Mouse (Mus musculus) adipose tissue, adult 10 weeks (tissue): ENCODE results near the gene Ankrd6. TPM values are rescaled to one million over a fixed set of nuclear protein-coding genes. Genes with fewer than 3 reads are reported as not detected.

Source experiments
- polyA plus RNA-seq: library from polyadenylated mRNA; stranded (reverse); fragments of 350-450 nt; fragmentation: Illumina TruSeq; extraction: RNeasy Lipid Tissue Mini Kit (QIAGEN cat#74804); gene quantifications from one replicate; pipeline ENCODE4 v1.2.3, GENCODE M21; 2014; ENCODE audit warnings: low read depth, low replicate concordance

Gene Ankrd6
- polyA plus RNA-seq, result 3.3 TPM

DNA sequence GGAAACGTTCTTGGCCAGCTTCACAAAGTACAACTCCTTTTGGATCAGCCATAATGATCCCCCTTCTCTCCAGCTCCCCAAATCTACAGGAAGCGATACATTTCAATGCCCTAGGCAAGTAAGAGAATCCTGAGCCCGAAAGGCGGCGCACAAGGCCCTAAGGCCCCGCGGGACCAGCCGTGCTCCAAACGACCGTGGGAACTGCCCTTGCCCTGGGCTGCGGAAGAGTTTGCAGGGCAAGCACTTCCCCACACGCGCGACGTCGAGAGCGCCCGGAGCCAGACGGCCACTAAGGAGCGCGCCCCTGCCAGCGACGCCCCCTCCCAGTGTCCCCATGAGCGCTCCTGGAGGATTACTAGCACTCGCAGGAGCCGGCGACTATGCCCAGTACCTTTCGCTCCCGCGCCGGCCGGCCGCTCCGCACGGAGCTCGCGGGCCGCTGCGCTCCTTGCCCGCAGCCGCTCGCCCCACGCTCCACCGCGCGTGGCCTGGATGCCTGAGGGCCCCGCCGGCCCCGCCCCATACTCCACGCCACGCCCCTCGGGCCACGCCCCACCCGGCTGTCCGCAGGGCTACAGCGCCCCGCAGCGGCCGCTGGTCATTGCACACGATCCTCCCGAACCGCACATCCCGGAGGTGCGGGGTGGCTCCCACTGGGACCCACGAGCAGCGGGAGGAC is at the start of gene Ankrd6:
Ankrd6 (minus strand) TSS at position 486 of the 679 bp plus-strand sequence.

DNA sequence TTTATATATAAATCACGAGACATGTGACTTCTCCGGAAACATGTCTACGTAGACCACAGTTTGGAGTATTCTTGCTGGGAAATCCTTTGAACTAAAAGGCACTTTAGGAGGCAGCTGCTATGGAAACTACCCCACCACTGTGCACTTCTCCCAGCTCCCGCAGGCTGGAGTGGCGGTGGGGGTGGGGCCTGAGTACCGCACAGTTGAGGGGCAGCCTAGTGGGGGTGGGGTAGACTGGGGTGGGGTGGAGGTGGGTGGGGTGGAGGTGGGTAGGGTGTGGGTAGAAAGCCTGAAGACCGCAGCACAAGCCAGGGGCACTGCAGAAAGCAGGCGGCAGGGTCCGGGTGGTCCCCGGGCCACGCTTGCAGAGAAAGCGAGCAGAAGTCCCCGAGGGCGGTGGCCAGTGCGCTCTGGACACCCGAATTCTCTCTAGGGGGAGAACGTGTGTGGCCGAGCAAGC is 32.1 kb upstream of the Ankrd6 start, which contains the start of gene Rragd:
Rragd (plus strand) TSS at position 322 of the 460 bp plus-strand sequence.

DNA sequence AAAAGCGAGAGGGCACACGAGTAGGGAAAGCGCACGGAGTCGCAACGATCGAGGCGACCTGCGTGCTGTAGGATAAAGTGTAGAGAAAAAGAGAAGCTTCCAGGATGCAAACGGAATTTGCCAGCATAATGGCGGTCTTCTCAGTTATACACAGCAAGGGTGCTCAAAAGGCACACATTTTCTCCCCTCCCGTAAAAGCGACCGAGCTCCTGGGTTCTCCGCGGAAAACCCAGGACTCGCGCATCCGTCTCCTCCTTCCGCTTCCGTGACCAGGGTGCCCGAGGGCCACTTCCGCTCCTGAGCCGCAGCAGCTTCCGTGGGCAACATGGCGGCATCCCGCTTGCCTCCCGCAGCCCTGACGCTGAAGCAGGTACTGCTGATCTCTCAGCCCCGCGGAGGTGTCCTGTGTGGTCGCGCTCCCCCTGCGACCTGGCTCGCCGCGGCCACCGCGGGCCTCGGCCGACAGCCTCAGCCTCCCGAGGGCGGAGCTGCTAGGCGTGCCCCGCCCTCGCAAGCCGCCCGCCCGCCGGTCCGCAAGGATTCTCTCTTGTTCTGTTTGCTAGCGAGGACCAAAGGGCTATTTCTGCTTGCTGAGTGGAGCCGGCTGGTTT is 150.6 kb downstream of the Ankrd6 start, which contains the start of gene Lyrm2:
Lyrm2 (plus strand) TSS at position 288 of the 611 bp plus-strand sequence.

Other genes with a start within 250 kb of the Ankrd6 start
- 95.4 TPM for gene Lyrm2, start 150.6 kb downstream of the Ankrd6 start, polyA plus RNA-seq
- 6.8 TPM for gene Rragd, start 32.2 kb upstream of the Ankrd6 start, polyA plus RNA-seq
- 59.2 TPM for gene Ube2j1, start 80.6 kb upstream of the Ankrd6 start, polyA plus RNA-seq
- gene Gabrr2, start 112.2 kb upstream of the Ankrd6 start, polyA plus RNA-seq, result 1.3 TPM
- gene Gabrr1, start 181.7 kb upstream of the Ankrd6 start, polyA plus RNA-seq, result 2.7 TPM
- gene Pm20d2, start 238.9 kb upstream of the Ankrd6 start, polyA plus RNA-seq, result 7.0 TPM